Mouse (Mus musculus) brain, embryonic 18.5 days (tissue): ENCODE results near the gene Lef1.

Source experiments
- DNase-seq: peaks from one replicate; pipeline ENCODE4 v3.0.0-alpha.2; 2012; ENCODE audit warnings: low read depth, low spot score

The Lef1 gene

GRCm38 (mm10) chr3:131110191-131111150 is at the start of gene Lef1:
Lef1 (plus strand) TSS chr3:131110471.
- DNase-seq, result no peak

- no peak for DNase-seq
These were observed 45.3 kb upstream of the Lef1 start for GRCm38 (mm10) chr3:131065001-131065400.

- DNase-seq, result no peak
These were observed 44.1 kb upstream of the Lef1 start for GRCm38 (mm10) chr3:131066171-131066570.

GRCm38 (mm10) chr3:131068000-131068399 is 42.3 kb upstream of the Lef1 start:
- no peak for DNase-seq

GRCm38 (mm10) chr3:131070210-131070609 is 40.1 kb upstream of the Lef1 start:
- DNase-seq, result no peak

- DNase-seq, result no peak
These were observed 37.6 kb upstream of the Lef1 start for GRCm38 (mm10) chr3:131072661-131073060.

GRCm38 (mm10) chr3:131073946-131074345 is 36.3 kb upstream of the Lef1 start:
- no peak for DNase-seq

- no peak for DNase-seq
These were observed 32.1 kb upstream of the Lef1 start for GRCm38 (mm10) chr3:131078041-131078621.

- no peak for DNase-seq
These were observed 31.6 kb upstream of the Lef1 start for GRCm38 (mm10) chr3:131078719-131079118.

- DNase-seq, result no peak
These were observed 26.5 kb upstream of the Lef1 start for GRCm38 (mm10) chr3:131083722-131084121.

GRCm38 (mm10) chr3:131084718-131085561 is 25.3 kb upstream of the Lef1 start:
- DNase-seq, result no peak

- no peak for DNase-seq
These were observed 24.3 kb upstream of the Lef1 start for GRCm38 (mm10) chr3:131085978-131086377.

- DNase-seq, result no peak
These were observed 20.6 kb upstream of the Lef1 start for GRCm38 (mm10) chr3:131089721-131090120.

GRCm38 (mm10) chr3:131092113-131092512 is 18.2 kb upstream of the Lef1 start:
- DNase-seq, result no peak

- DNase-seq, result no peak
These were observed 16.5 kb upstream of the Lef1 start for GRCm38 (mm10) chr3:131093736-131094135.

- no peak for DNase-seq
These were observed 14.2 kb upstream of the Lef1 start for GRCm38 (mm10) chr3:131096105-131096504.

GRCm38 (mm10) chr3:131102191-131102774 is 8.0 kb upstream of the Lef1 start:
- DNase-seq, result no peak

- DNase-seq, result no peak
These were observed 4.9 kb upstream of the Lef1 start for GRCm38 (mm10) chr3:131105362-131105761.

- DNase-seq, result no peak
These were observed 4.3 kb upstream of the Lef1 start for GRCm38 (mm10) chr3:131105940-131106401.

GRCm38 (mm10) chr3:131106451-131107291 is 3.6 kb upstream of the Lef1 start:
- no peak for DNase-seq
